Mouse (Mus musculus): ENCODE results near the gene Gm20441.

GRCm38 (mm10) chr10:75818641-75819040 is 37.9 kb upstream of the Gm20441 start:
- no peak for TF ChIP-seq CTCF (IDR thresholded peaks at IDR 0.05; ENCODE audit: borderline replicate concordance, control insufficient read depth, extremely low read depth, insufficient read depth, low read length, poor library complexity)
- TF ChIP-seq POLR2A (IDR thresholded peaks at IDR 0.05; ENCODE audit: control insufficient read depth, extremely low read depth, insufficient read depth, low read length, poor library complexity) = no peak

Measured in thymus, adult 2 months (tissue).